Mouse (Mus musculus): ENCODE results near the gene Fuom. TPM values are rescaled to one million over a fixed set of nuclear protein-coding genes. Genes with fewer than 3 reads are reported as not detected.
A peak's percentile ranks its signal among the peaks of the same experiment; 100 is the strongest.

The Fuom gene
- total and polyA plus RNA-seq, 2 experiments from 2014 or later, result 34.3 to 54.3 TPM

DNA sequence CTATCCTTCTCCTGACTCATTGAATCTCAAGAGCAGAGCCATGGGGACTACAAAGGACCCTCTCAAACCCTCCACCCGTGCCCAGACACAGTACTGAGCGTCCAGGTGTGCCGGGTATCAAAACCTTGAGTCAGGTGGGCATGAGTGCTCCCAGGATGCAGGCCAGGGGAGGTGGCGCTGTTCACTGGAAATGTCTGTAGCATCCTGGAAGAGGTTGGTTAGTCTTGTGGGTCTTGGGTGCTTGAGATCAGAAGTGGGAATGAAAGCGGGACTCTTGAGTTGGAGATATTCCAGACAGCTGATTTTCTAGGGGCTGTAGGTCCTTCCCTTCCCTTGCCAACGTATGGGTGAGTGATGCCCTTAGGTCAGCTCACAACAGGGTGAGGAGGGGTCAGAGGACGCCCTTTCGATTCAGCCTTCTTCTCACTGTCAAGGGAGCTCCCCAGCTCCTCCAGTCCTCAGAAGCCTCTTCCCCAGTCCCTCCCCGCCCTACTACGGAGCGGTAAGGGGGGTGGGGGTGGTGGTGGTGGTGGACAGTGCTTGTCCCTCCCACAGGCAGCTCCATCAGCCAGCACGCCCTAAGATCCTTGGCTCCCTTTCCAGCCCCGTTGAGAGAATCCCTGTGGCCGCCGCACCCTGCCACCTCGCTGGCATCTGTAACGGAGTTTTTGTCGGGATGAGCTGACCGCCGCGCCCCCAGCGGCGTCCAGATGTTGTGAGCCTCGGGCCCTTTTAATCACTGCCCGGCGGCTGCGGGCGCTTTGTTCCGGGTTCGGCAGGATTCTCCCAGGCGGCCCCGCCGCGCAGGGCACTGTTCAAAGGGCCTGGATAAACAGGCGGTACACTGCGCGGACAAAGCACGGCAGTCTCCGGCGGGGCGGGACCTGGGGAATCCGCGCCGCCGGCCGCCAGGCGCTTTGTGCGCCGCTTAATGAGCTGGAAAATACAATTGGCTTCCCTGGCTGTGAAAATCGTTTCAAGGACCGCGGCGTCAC, 44.5 kb downstream of the Fuom start:
- peak; percentile 83 for DNase-seq (ENCODE audit: low spot score)
- 2% methylated on average over 52 of the region's 53 CpGs for WGBS
- peaks cover 6% of the 10 kb centered on the region; the same call in 1 of the 2 replicates for H3K27me3 ChIP-seq (ENCODE audit: insufficient read depth, low read length)

GRCm38 (mm10) chr7:140054124-140054523, 48.1 kb downstream of the Fuom start:
- Histone ChIP-seq H3K36me3 (ENCODE audit: insufficient read depth, low read length) (no peaks in the 10 kb centered on the region), H3K4me2 (ENCODE audit: low read depth, low read length) (no peak overlapping the region), H3K27me3 (ENCODE audit: insufficient read depth, low read length) (peaks cover 25% of the 10 kb centered on the region), H3K27ac (no peak overlapping the region), H3K4me1 (ENCODE audit: insufficient read depth, low read length) (0 out of 2 replicates have a peak, but pooled peaks cover 6% of the 10 kb centered on the region), H3K9me3 (ENCODE audit: low read length) (no peaks in the 10 kb centered on the region), H3K4me3 (ENCODE audit: low read length) (no peak overlapping the region), H3K9ac (replicated peaks; ENCODE audit: low read length) (no peak overlapping the region)
- WGBS, result 86% methylated on average over 4 of the region's 4 CpGs
- DNase-seq (ENCODE audit: low spot score), result no peak
- no peak for ATAC-seq
- TF ChIP-seq CTCF (IDR thresholded peaks at IDR 0.05; ENCODE audit: low read depth), result no peak

More for the DNA sequence above, 44.5 kb downstream of the Fuom start:
- H3K4me3 ChIP-seq (ENCODE audit: low read length), result peak overlapping the region; percentile 49
- 0 out of 2 replicates have a peak, but pooled peaks cover 6% of the 10 kb centered on the region for H3K4me1 ChIP-seq (ENCODE audit: insufficient read depth, low read length)
- no peaks in the 10 kb centered on the region for H3K36me3 ChIP-seq (ENCODE audit: insufficient read depth, low read length)
- peak; percentile 38 for TF ChIP-seq CTCF (IDR thresholded peaks at IDR 0.05; ENCODE audit: low read depth)
- peak overlapping the region; percentile 60 for H3K27ac ChIP-seq
- no peaks in the 10 kb centered on the region for H3K9me3 ChIP-seq (ENCODE audit: low read length)
- peak; percentile 83 for ATAC-seq
- peak overlapping the region; percentile 66 for H3K9ac ChIP-seq (replicated peaks; ENCODE audit: low read length)
- peak overlapping the region; percentile 72 for H3K4me2 ChIP-seq (ENCODE audit: low read depth, low read length)

DNA sequence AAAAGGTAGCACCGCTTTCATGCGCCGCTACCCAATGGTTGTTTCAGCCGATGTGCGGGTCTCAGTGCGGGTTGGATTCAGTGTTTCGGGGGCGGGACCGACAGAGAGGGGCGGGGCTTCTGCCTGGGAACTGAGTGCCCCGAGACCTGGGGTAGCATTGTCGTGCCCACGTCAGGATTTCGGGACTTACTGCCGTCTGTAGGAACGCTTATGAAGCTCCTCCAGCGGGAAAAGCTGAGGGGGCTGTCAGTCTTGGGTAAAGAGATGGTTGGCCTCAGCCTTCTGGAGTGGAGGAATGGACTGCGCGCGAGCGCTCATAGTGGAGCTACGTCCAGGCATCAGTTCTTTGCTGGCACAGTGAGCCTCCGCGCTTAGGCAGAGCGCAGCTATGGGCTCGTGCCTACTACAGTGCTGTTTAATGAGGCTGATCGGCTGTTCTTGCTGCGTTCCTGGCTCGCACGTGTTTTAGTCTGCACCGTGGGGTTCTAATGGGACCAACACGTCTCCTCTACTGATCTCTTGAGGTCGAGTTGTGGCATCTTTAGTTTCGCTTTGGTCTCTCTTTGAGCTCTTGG, 53.0 kb downstream of the Fuom start:
- H3K4me1 ChIP-seq (ENCODE audit: insufficient read depth, low read length), result peaks cover 17% of the 10 kb centered on the region
- H3K9me3 ChIP-seq (ENCODE audit: low read length), result no peaks in the 10 kb centered on the region
- TF ChIP-seq CTCF (IDR thresholded peaks at IDR 0.05; ENCODE audit: low read depth), result peak; percentile 32
- H3K27me3 ChIP-seq (ENCODE audit: insufficient read depth, low read length), result peaks cover 56% of the 10 kb centered on the region
- no peak overlapping the region; the same call in 1 of the 2 replicates for H3K9ac ChIP-seq (replicated peaks; ENCODE audit: low read length)
- H3K27ac ChIP-seq, result no peak overlapping the region
- DNase-seq (ENCODE audit: low spot score) (peak; percentile 66), ATAC-seq (peak; percentile 79)
- peak overlapping the region; percentile 44 for H3K4me3 ChIP-seq (ENCODE audit: low read length)
- under 1% methylated on average over 34 of the region's 34 CpGs for WGBS
- no peaks in the 10 kb centered on the region for H3K36me3 ChIP-seq (ENCODE audit: insufficient read depth, low read length)
- H3K4me2 ChIP-seq (ENCODE audit: low read depth, low read length), result peak overlapping the region; percentile 68

- H3K9ac ChIP-seq (replicated peaks; ENCODE audit: low read length), result no peak within 1 kb of the TSS; the same call in 1 of the 2 replicates
- peak within 1 kb of the TSS; percentile 44 for H3K4me3 ChIP-seq (ENCODE audit: low read length)
- H3K4me1 ChIP-seq (ENCODE audit: insufficient read depth, low read length), result peaks cover 17% of the 10 kb centered on the region
- WGBS, result under 1% methylated on average over 47 of the region's 56 CpGs
- ATAC-seq (peak; percentile 39; the same call in 1 of the 2 replicates), DNase-seq (ENCODE audit: low spot score) (no peak)
- TF ChIP-seq CTCF (IDR thresholded peaks at IDR 0.05; ENCODE audit: low read depth), result no peak
- H3K4me2 ChIP-seq (ENCODE audit: low read depth, low read length), result peak within 1 kb of the TSS; percentile 68
- no peaks in the 10 kb centered on the region for H3K36me3 ChIP-seq (ENCODE audit: insufficient read depth, low read length)
- H3K9me3 ChIP-seq (ENCODE audit: low read length), result no peaks in the 10 kb centered on the region
- H3K27ac ChIP-seq, result no peak within 1 kb of the TSS
- H3K27me3 ChIP-seq (ENCODE audit: insufficient read depth, low read length), result peaks cover 56% of the 10 kb centered on the region
Observed at GRCm38 (mm10) chr7:140048361-140049114, 53.7 kb downstream of the Fuom start, which contains the start of gene Msx3. TSS of gene Msx3 (minus strand) at chr7:140049089.

DNA sequence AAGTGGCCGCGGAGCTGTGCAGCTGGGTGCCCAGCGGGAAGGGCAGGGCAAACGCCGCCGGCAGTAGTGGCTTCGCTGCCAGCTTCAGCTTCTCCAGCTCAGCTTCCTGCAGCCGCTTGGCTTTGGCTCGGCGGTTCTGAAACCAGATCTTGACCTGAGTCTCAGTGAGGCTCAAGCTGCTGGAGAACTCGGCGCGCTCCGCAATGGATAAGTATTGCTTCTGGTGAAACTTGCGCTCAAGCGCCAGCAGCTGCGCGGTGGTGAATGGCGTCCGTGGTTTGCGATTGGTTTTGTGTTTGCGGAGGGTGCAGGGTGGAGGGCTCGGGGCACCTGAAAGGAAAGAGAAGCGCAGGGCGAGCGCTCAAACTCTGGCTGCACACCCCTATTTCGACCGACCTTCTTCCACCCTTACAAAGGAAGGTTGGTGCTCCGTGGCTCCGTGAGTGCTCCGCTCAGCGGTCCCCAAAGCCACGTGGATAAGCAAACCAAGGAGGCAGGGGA, 54.4 kb downstream of the Fuom start:
- peaks cover 56% of the 10 kb centered on the region for H3K27me3 ChIP-seq (ENCODE audit: insufficient read depth, low read length)
- H3K9me3 ChIP-seq (ENCODE audit: low read length), result no peaks in the 10 kb centered on the region
- H3K27ac ChIP-seq, result no peak overlapping the region
- peak overlapping the region; percentile 68 for H3K4me2 ChIP-seq (ENCODE audit: low read depth, low read length)
- peaks cover 17% of the 10 kb centered on the region for H3K4me1 ChIP-seq (ENCODE audit: insufficient read depth, low read length)
- 0 out of 2 replicates have a peak overlapping the region, but pooled peaks have one; percentile 13 for H3K9ac ChIP-seq (replicated peaks; ENCODE audit: low read length)
- H3K36me3 ChIP-seq (ENCODE audit: insufficient read depth, low read length), result no peaks in the 10 kb centered on the region
- DNase-seq (ENCODE audit: low spot score) (peak; percentile 43), ATAC-seq (0 out of 2 replicates have a peak, but pooled peaks have one; percentile 28)
- peak overlapping the region; percentile 44 for H3K4me3 ChIP-seq (ENCODE audit: low read length)
- WGBS, result under 1% methylated on average over 33 of the region's 33 CpGs
- TF ChIP-seq CTCF (IDR thresholded peaks at IDR 0.05; ENCODE audit: low read depth), result no peak

Other genes starting within 250 kb of the Fuom start
- 53.6 and 63.1 TPM in 2 replicates for gene Kndc1, start 207.7 kb downstream of the Fuom start, total RNA-seq (2014; rRNA removed)
- gene Kndc1, start 207.7 kb downstream of the Fuom start, polyA plus RNA-seq (2015; fragmentation: Nextera tagmentation; extraction: Ambion mirVana), result 12.7 and 12.8 TPM in 2 replicates
- not detected in 2 replicates for gene Utf1, start 158.7 kb downstream of the Fuom start, total RNA-seq (2014; rRNA removed)
- gene Utf1, start 158.7 kb downstream of the Fuom start, polyA plus RNA-seq (2015; fragmentation: Nextera tagmentation; extraction: Ambion mirVana), result not detected in 2 replicates
- 2.9 TPM in 1 of 2 replicates, not detected in the other for gene 6430531B16Rik, start 123.7 kb downstream of the Fuom start, total RNA-seq (2014; rRNA removed)
- 1.3 and 1.8 TPM in 2 replicates for gene 6430531B16Rik, start 123.7 kb downstream of the Fuom start, polyA plus RNA-seq (2015; fragmentation: Nextera tagmentation; extraction: Ambion mirVana)
- 1.7 and 2.2 TPM in 2 replicates for gene Adam8, start 109.9 kb downstream of the Fuom start, total RNA-seq (2014; rRNA removed)
- 0.48 and 0.57 TPM in 2 replicates for gene Adam8, start 109.9 kb downstream of the Fuom start, polyA plus RNA-seq (2015; fragmentation: Nextera tagmentation; extraction: Ambion mirVana)
- 23.3 and 42.9 TPM in 2 replicates for gene Zfp511, start 66.0 kb downstream of the Fuom start, total RNA-seq (2014; rRNA removed)
- gene Zfp511, start 66.0 kb downstream of the Fuom start, polyA plus RNA-seq (2015; fragmentation: Nextera tagmentation; extraction: Ambion mirVana), result 60.5 and 63.9 TPM in 2 replicates
- gene Tubgcp2, start 65.8 kb downstream of the Fuom start, total RNA-seq (2014; rRNA removed), result 61.7 and 63.7 TPM in 2 replicates
- gene Tubgcp2, start 65.8 kb downstream of the Fuom start, polyA plus RNA-seq (2015; fragmentation: Nextera tagmentation; extraction: Ambion mirVana), result 58.3 TPM in 2 replicates
- 0.94 and 1.2 TPM in 2 replicates for gene Msx3, start 53.4 kb downstream of the Fuom start, total RNA-seq (2014; rRNA removed)
- gene Msx3, start 53.4 kb downstream of the Fuom start, polyA plus RNA-seq (2015; fragmentation: Nextera tagmentation; extraction: Ambion mirVana), result 1.9 and 2.0 TPM in 2 replicates
- 422 and 452 TPM in 2 replicates for gene Caly, start 19.9 kb downstream of the Fuom start, total RNA-seq (2014; rRNA removed)
- 460 and 486 TPM in 2 replicates for gene Caly, start 19.9 kb downstream of the Fuom start, polyA plus RNA-seq (2015; fragmentation: Nextera tagmentation; extraction: Ambion mirVana)
- not detected in 2 replicates for gene Prap1, start 9.0 kb downstream of the Fuom start, total RNA-seq (2014; rRNA removed)
- not detected in 2 replicates for gene Prap1, start 9.0 kb downstream of the Fuom start, polyA plus RNA-seq (2015; fragmentation: Nextera tagmentation; extraction: Ambion mirVana)
- gene Paox, start 13.4 kb upstream of the Fuom start, total RNA-seq (2014; rRNA removed), result 9.4 and 15.2 TPM in 2 replicates
- 8.9 TPM in 2 replicates for gene Paox, start 13.4 kb upstream of the Fuom start, polyA plus RNA-seq (2015; fragmentation: Nextera tagmentation; extraction: Ambion mirVana)
- gene Echs1, start 14.0 kb upstream of the Fuom start, total RNA-seq (2014; rRNA removed), result 88.7 and 91.5 TPM in 2 replicates
- 136 and 145 TPM in 2 replicates for gene Echs1, start 14.0 kb upstream of the Fuom start, polyA plus RNA-seq (2015; fragmentation: Nextera tagmentation; extraction: Ambion mirVana)
- gene Mtg1, start 35.1 kb upstream of the Fuom start, total RNA-seq (2014; rRNA removed), result 6.4 and 7.2 TPM in 2 replicates
- gene Mtg1, start 35.1 kb upstream of the Fuom start, polyA plus RNA-seq (2015; fragmentation: Nextera tagmentation; extraction: Ambion mirVana), result 32.6 and 33.5 TPM in 2 replicates
- 64.7 and 66.4 TPM in 2 replicates for gene Sprn, start 52.4 kb upstream of the Fuom start, total RNA-seq (2014; rRNA removed)
- 27.2 and 29.9 TPM in 2 replicates for gene Sprn, start 52.4 kb upstream of the Fuom start, polyA plus RNA-seq (2015; fragmentation: Nextera tagmentation; extraction: Ambion mirVana)
- gene Olfr522, start 62.3 kb upstream of the Fuom start, total RNA-seq (2014; rRNA removed), result not detected in 2 replicates
- not detected in 2 replicates for gene Olfr522, start 62.3 kb upstream of the Fuom start, polyA plus RNA-seq (2015; fragmentation: Nextera tagmentation; extraction: Ambion mirVana)
- not detected in 2 replicates for gene Olfr523, start 70.8 kb upstream of the Fuom start, total RNA-seq (2014; rRNA removed)
- not detected in 2 replicates for gene Olfr523, start 70.8 kb upstream of the Fuom start, polyA plus RNA-seq (2015; fragmentation: Nextera tagmentation; extraction: Ambion mirVana)
- gene Olfr524, start 103.5 kb upstream of the Fuom start, total RNA-seq (2014; rRNA removed), result not detected in 2 replicates
- not detected in 2 replicates for gene Olfr524, start 103.5 kb upstream of the Fuom start, polyA plus RNA-seq (2015; fragmentation: Nextera tagmentation; extraction: Ambion mirVana)
- gene Cd163l1, start 115.8 kb upstream of the Fuom start, total RNA-seq (2014; rRNA removed), result not detected in 2 replicates
- gene Cd163l1, start 115.8 kb upstream of the Fuom start, polyA plus RNA-seq (2015; fragmentation: Nextera tagmentation; extraction: Ambion mirVana), result not detected in 2 replicates
- gene 5830411N06Rik, start 144.8 kb upstream of the Fuom start, total RNA-seq (2014; rRNA removed), result not detected in 2 replicates
- 0.10 TPM in 1 of 2 replicates, not detected in the other for gene 5830411N06Rik, start 144.8 kb upstream of the Fuom start, polyA plus RNA-seq (2015; fragmentation: Nextera tagmentation; extraction: Ambion mirVana)
- gene Olfr525, start 218.4 kb upstream of the Fuom start, total RNA-seq (2014; rRNA removed), result not detected in 2 replicates
- not detected in 2 replicates for gene Olfr525, start 218.4 kb upstream of the Fuom start, polyA plus RNA-seq (2015; fragmentation: Nextera tagmentation; extraction: Ambion mirVana)
- gene Olfr527, start 231.6 kb upstream of the Fuom start, total RNA-seq (2014; rRNA removed), result not detected in 2 replicates
- gene Olfr527, start 231.6 kb upstream of the Fuom start, polyA plus RNA-seq (2015; fragmentation: Nextera tagmentation; extraction: Ambion mirVana), result not detected in 2 replicates